Mouse (Mus musculus) liver, postnatal 0 days (tissue): ENCODE data around the gene Cox10.

Source experiments
- CTCF ChIP-seq: sonication (generic); IDR thresholded peaks from 2 replicates; pipeline ENCODE4 v1.5.1; 2016; ENCODE audit warnings: antibody characterized with exemption, low read depth
- EP300 ChIP-seq: IDR thresholded peaks from 2 replicates; pipeline ENCODE4 v1.6.1; 2016; ENCODE audit warnings: antibody characterized with exemption, low read depth, mild to moderate bottlenecking

- TF ChIP-seq CTCF: no peak
- TF ChIP-seq EP300: no peak
Observed at GRCm38 (mm10) chr11:63984622-63985168, 94.6 kb downstream of the Cox10 start.
